Comparison of ENCODE assay signal across 10 mouse cellular contexts in the genomic region with DNA sequence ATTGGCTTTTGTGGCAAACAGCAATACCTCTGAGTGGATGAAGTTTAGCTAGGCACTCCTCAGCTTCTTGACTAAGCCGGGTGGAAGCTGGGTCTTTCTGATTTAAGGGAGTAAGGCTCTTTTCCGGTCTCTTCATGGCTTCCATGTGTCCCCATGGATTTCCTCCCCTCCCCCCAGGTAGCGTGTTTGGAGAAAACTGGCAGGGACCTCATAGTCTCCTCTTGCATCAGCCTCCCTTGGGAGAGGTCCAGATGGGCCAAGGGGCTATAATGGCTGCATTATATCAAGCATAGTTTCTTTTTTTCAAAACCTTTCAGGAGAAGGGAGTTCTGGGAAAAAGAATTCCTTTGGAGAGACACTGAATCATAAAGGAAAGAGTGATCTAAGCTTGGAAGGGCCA. TPM values are rescaled to one million over a fixed set of nuclear protein-coding genes. Genes with fewer than 3 reads are reported as not detected.
DNase-seq lines count a peak whose midpoint lies in the region; ATAC-seq and TF ChIP-seq lines count a peak whose summit lies in the region.
"Had no signal": no experiment of that assay in that cellular context is flagged by ENCODE, and none has a peak within 500 bp of the region (broad histone marks: within the 10 kb centered on the region; RNA-seq: fewer than 3 reads in every experiment).

No protein-coding gene starts in this region.

- no peak overlapping the region for H3K4me2 ChIP-seq in heart, embryonic 12.5 days
- H3K4me2 ChIP-seq: forebrain, embryonic 15.5 days had no signal

- 30% methylated on average over 3 of the region's 3 CpGs for WGBS in liver, adult 2 months
- 76% methylated on average over 3 of the region's 3 CpGs for WGBS in heart, embryonic 12.5 days

- no peak overlapping the region for H3K4me3 ChIP-seq in liver, adult 2 months (ENCODE audit: insufficient read depth, low read depth, low read length)
- H3K4me3 ChIP-seq in heart, embryonic 12.5 days: no peak overlapping the region
- no peak overlapping the region for H3K4me3 ChIP-seq in layer of hippocampus, adult 2 months
- H3K4me3 ChIP-seq: forebrain, embryonic 15.5 days had no signal

- no peak for TF ChIP-seq CTCF in liver, adult 2 months (IDR thresholded peaks at IDR 0.05; ENCODE audit: low read depth, low read length)
- no peak for TF ChIP-seq CTCF in layer of hippocampus, adult 2 months (conservative IDR thresholded peaks at IDR 0.05)

- peak; percentile 77 for DNase-seq in adrenal gland, postnatal 14 days
- no peak for DNase-seq in adrenal gland, postnatal 25 days
- DNase-seq in liver, adult 2 months (ENCODE audit: extremely low read depth, low read depth, low spot score): peak; percentile 74
- DNase-seq in liver: no peak
- peak; percentile 66 to 67 for DNase-seq in lung, postnatal 4 days
- DNase-seq in T-cell, adult 2 months (ENCODE audit: low spot score): no peak
- DNase-seq in layer of hippocampus, adult 2 months (ENCODE audit: low spot score in 2 of 2): no peak

- ATAC-seq in heart, embryonic 12.5 days (ENCODE audit: insufficient number of reproducible peaks, low FRiP score): no peak
- ATAC-seq: forebrain, embryonic 15.5 days; Patski had no signal

- no peaks in the 10 kb centered on the region for H3K9me3 ChIP-seq in heart, embryonic 12.5 days (replicated peaks)
- H3K9me3 ChIP-seq: forebrain, embryonic 15.5 days had no signal

- H3K27ac ChIP-seq in liver, adult 2 months (replicated peaks; ENCODE audit: insufficient read depth, low read depth, low read length): no peak overlapping the region
- peak overlapping the region; percentile 82 for H3K27ac ChIP-seq in heart, embryonic 12.5 days (ENCODE audit: poor library complexity, severe bottlenecking)
- no peak overlapping the region for H3K27ac ChIP-seq in layer of hippocampus, adult 2 months
- H3K27ac ChIP-seq: forebrain, embryonic 15.5 days had no signal

- TF ChIP-seq POLR2A in liver, adult 2 months (IDR thresholded peaks at IDR 0.05; ENCODE audit: extremely low read depth, insufficient read depth, low read length): no peak

- no peaks in the 10 kb centered on the region for H3K79me2 ChIP-seq in liver, adult 2 months (ENCODE audit: control insufficient read depth, insufficient read depth, low read length)

- H3K36me3 ChIP-seq in liver, adult 2 months (ENCODE audit: control insufficient read depth, insufficient read depth, low read length): no peaks in the 10 kb centered on the region
- peaks cover 48% of the 10 kb centered on the region for H3K36me3 ChIP-seq in heart, embryonic 12.5 days
- H3K36me3 ChIP-seq: forebrain, embryonic 15.5 days had no signal

- H3K27me3 ChIP-seq in liver, adult 2 months (ENCODE audit: control insufficient read depth, insufficient read depth, low read length): no peaks in the 10 kb centered on the region
- H3K27me3 ChIP-seq in heart, embryonic 12.5 days (replicated peaks): no peaks in the 10 kb centered on the region
- H3K27me3 ChIP-seq: forebrain, embryonic 15.5 days; Patski had no signal

- H3K4me1 ChIP-seq in liver, adult 2 months (ENCODE audit: control insufficient read depth, insufficient read depth, low read length): peaks cover 17% of the 10 kb centered on the region
- peaks cover 85% of the 10 kb centered on the region for H3K4me1 ChIP-seq in heart, embryonic 12.5 days (replicated peaks)
- H3K4me1 ChIP-seq: forebrain, embryonic 15.5 days had no signal

- no peak overlapping the region for H3K9ac ChIP-seq in liver, adult 2 months (ENCODE audit: low read depth, low read length)
- H3K9ac ChIP-seq in heart, embryonic 12.5 days: no peak overlapping the region
- H3K9ac ChIP-seq: forebrain, embryonic 15.5 days had no signal

RNA-seq across cellular contexts. Expression of gene Adam19, which starts 28.8 kb away (rescaled TPM):
- 10.7 and 13.2 TPM in 2 replicates for total RNA-seq in adrenal gland, postnatal 14 days (2021)
- 6.1 and 7.0 TPM in 2 replicates for total RNA-seq in adrenal gland, postnatal 25 days (2021)
- 0.47 and 0.55 TPM in 2 replicates for total RNA-seq in liver, adult 2 months (2014; rRNA removed)
- 0.50 and 1.1 TPM in 2 replicates for polyA plus RNA-seq in liver, adult 2 months (2012; rRNA removed)
- polyA plus RNA-seq in heart, embryonic 12.5 days (2016; fragmentation: Nextera tagmentation; extraction: Ambion mirVana): 44.2 and 48.3 TPM in 2 replicates
- 10 to 100 TPM; 11.3 to 12.6 TPM for total RNA-seq in layer of hippocampus, adult 2 months (2021)

RNA-seq across cellular contexts. Expression of gene Gm12166, which starts 32.4 kb away (rescaled TPM):
- total RNA-seq in adrenal gland, postnatal 14 days (2021): 0.86 and 4.1 TPM in 2 replicates
- 1.3 and 4.8 TPM in 2 replicates for total RNA-seq in adrenal gland, postnatal 25 days (2021)
- total RNA-seq in liver, adult 2 months (2014; rRNA removed): 2.3 and 3.5 TPM in 2 replicates
- polyA plus RNA-seq in liver, adult 2 months (2012; rRNA removed): 6.2 and 7.0 TPM in 2 replicates
- 3.4 and 4.0 TPM in 2 replicates for polyA plus RNA-seq in heart, embryonic 12.5 days (2016; fragmentation: Nextera tagmentation; extraction: Ambion mirVana)
- total RNA-seq in layer of hippocampus, adult 2 months (2021): 1 to 10 TPM in 1 of 2 experiments, under 1 TPM in 1; 0.82 to 1.6 TPM

Comparison
In these comparisons a context has a peak if more than half of its experiments do, and no peak if none do; other contexts are left out.
1. DNase-seq: peak in adrenal gland, postnatal 14 days (single experiment), liver, adult 2 months (single experiment) and lung, postnatal 4 days (2 of 2); none in adrenal gland, postnatal 25 days (single experiment), liver (single experiment), T-cell, adult 2 months (single experiment) and layer of hippocampus, adult 2 months (0 of 2).